Mouse (Mus musculus): ENCODE data around the gene B3gnt3. TPM values are rescaled to one million over a fixed set of nuclear protein-coding genes. Genes with fewer than 3 reads are reported as not detected.

The B3gnt3 gene
- polyA plus RNA-seq, 1 experiment from 2014 or later, result 3.7 TPM

- Histone ChIP-seq H3K36me3 (no peaks in the 10 kb centered on the region), H3K9me3 (replicated peaks) (no peaks in the 10 kb centered on the region), H3K4me3 (replicated peaks) (peak overlapping the region; percentile 76), H3K27ac (peak overlapping the region; percentile 77; the same call in 1 of the 2 replicates), H3K4me1 (replicated peaks) (peaks cover 38% of the 10 kb centered on the region), H3K4me2 (peak overlapping the region; percentile 89), H3K9ac (peak overlapping the region; percentile 81), H3K27me3 (peaks cover 28% of the 10 kb centered on the region)
- DNase-seq (no peak), ATAC-seq (ENCODE audit: low read depth) (no peak)
- 36% methylated on average over 9 of the region's 9 CpGs for WGBS (ENCODE audit: insufficient replicate concordance)
Observed at GRCm38 (mm10) chr8:71676803-71677202, 24.8 kb downstream of the B3gnt3 start.

- peak within 1 kb of the TSS; percentile 76 for H3K4me3 ChIP-seq (replicated peaks)
- H3K27me3 ChIP-seq, result peaks cover 26% of the 10 kb centered on the region
- WGBS (ENCODE audit: insufficient replicate concordance), result 2% methylated on average over 37 of the region's 40 CpGs
- peaks cover 44% of the 10 kb centered on the region for H3K4me1 ChIP-seq (replicated peaks)
- peak within 1 kb of the TSS; percentile 81 for H3K9ac ChIP-seq
- peak within 1 kb of the TSS; percentile 89 for H3K4me2 ChIP-seq
- no peaks in the 10 kb centered on the region for H3K9me3 ChIP-seq (replicated peaks)
- no peaks in the 10 kb centered on the region for H3K36me3 ChIP-seq
- H3K27ac ChIP-seq, result peak within 1 kb of the TSS; percentile 77
- peak; percentile 61 for DNase-seq
- peak; percentile 75 for ATAC-seq (ENCODE audit: low read depth)
Observed at GRCm38 (mm10) chr8:71676020-71676741, 25.4 kb downstream of the B3gnt3 start, which contains the start of gene Jak3. Jak3 (plus strand) TSS chr8:71676296.

- H3K9ac ChIP-seq, result peak overlapping the region; percentile 81
- H3K4me2 ChIP-seq, result peak overlapping the region; percentile 89
- no peaks in the 10 kb centered on the region for H3K36me3 ChIP-seq
- DNase-seq (no peak), ATAC-seq (ENCODE audit: low read depth) (no peak)
- H3K4me3 ChIP-seq (replicated peaks), result peak overlapping the region; percentile 76
- peaks cover 28% of the 10 kb centered on the region for H3K27me3 ChIP-seq
- H3K4me1 ChIP-seq (replicated peaks), result peaks cover 50% of the 10 kb centered on the region
- 40% methylated on average over 9 of the region's 9 CpGs for WGBS (ENCODE audit: insufficient replicate concordance)
- no peaks in the 10 kb centered on the region for H3K9me3 ChIP-seq (replicated peaks)
- peak overlapping the region; percentile 77 for H3K27ac ChIP-seq
Observed at GRCm38 (mm10) chr8:71675456-71676019, 26.1 kb downstream of the B3gnt3 start.

- DNase-seq (no peak), ATAC-seq (ENCODE audit: low read depth) (no peak)
- Histone ChIP-seq H3K9ac (no peak overlapping the region), H3K36me3 (no peaks in the 10 kb centered on the region), H3K9me3 (replicated peaks) (no peaks in the 10 kb centered on the region), H3K27ac (no peak overlapping the region), H3K27me3 (peaks cover 32% of the 10 kb centered on the region), H3K4me2 (no peak overlapping the region), H3K4me3 (replicated peaks) (no peak overlapping the region), H3K4me1 (replicated peaks) (peaks cover 58% of the 10 kb centered on the region)
- 55% methylated on average over 2 of the region's 2 CpGs for WGBS (ENCODE audit: insufficient replicate concordance)
Observed at GRCm38 (mm10) chr8:71674071-71674470, 27.5 kb downstream of the B3gnt3 start.

- Histone ChIP-seq H3K36me3 (no peaks in the 10 kb centered on the region), H3K4me2 (peak overlapping the region; percentile 83), H3K9ac (0 out of 2 replicates have a peak overlapping the region, but pooled peaks have one; percentile 4), H3K27ac (no peak overlapping the region), H3K9me3 (replicated peaks) (no peaks in the 10 kb centered on the region), H3K4me1 (replicated peaks) (peaks cover 62% of the 10 kb centered on the region), H3K27me3 (peaks cover 43% of the 10 kb centered on the region), H3K4me3 (replicated peaks) (peak overlapping the region; percentile 58)
- WGBS (ENCODE audit: insufficient replicate concordance), result 64% methylated on average over 6 of the region's 6 CpGs
- ATAC-seq (ENCODE audit: low read depth) (no peak), DNase-seq (no peak)
Observed at GRCm38 (mm10) chr8:71672168-71672735, 29.3 kb downstream of the B3gnt3 start.

GRCm38 (mm10) chr8:71671549-71671965 is 30.0 kb downstream of the B3gnt3 start, which contains the start of gene Unc13a:
Unc13a (minus strand) TSS chr8:71671757.
- peak within 1 kb of the TSS; percentile 58 for H3K4me3 ChIP-seq (replicated peaks)
- H3K4me1 ChIP-seq (replicated peaks), result peaks cover 55% of the 10 kb centered on the region
- H3K9ac ChIP-seq, result 0 out of 2 replicates have a peak within 1 kb of the TSS, but pooled peaks have one; percentile 4
- WGBS (ENCODE audit: insufficient replicate concordance), result 0% methylated on average over 41 of the region's 42 CpGs
- peak; percentile 81 for DNase-seq
- H3K27me3 ChIP-seq, result peaks cover 50% of the 10 kb centered on the region
- no peak within 1 kb of the TSS for H3K27ac ChIP-seq
- H3K9me3 ChIP-seq (replicated peaks), result no peaks in the 10 kb centered on the region
- no peaks in the 10 kb centered on the region for H3K36me3 ChIP-seq
- peak; percentile 53 for ATAC-seq (ENCODE audit: low read depth)
- H3K4me2 ChIP-seq, result peak within 1 kb of the TSS; percentile 83

- Histone ChIP-seq H3K4me3 (replicated peaks) (peak overlapping the region; percentile 58), H3K4me2 (peak overlapping the region; percentile 83), H3K9ac (no peak overlapping the region), H3K9me3 (replicated peaks) (no peaks in the 10 kb centered on the region), H3K27ac (no peak overlapping the region), H3K4me1 (replicated peaks) (peaks cover 54% of the 10 kb centered on the region), H3K27me3 (peaks cover 56% of the 10 kb centered on the region), H3K36me3 (no peaks in the 10 kb centered on the region)
- 1% methylated on average over 63 of the region's 64 CpGs for WGBS (ENCODE audit: insufficient replicate concordance)
- ATAC-seq (ENCODE audit: low read depth), result peak; percentile 35
- DNase-seq, result no peak
Observed at GRCm38 (mm10) chr8:71670621-71671548, 30.7 kb downstream of the B3gnt3 start.

- no peak overlapping the region for H3K9ac ChIP-seq
- WGBS (ENCODE audit: insufficient replicate concordance), result 23% methylated on average over 11 of the region's 12 CpGs
- H3K36me3 ChIP-seq, result no peaks in the 10 kb centered on the region
- DNase-seq (no peak), ATAC-seq (ENCODE audit: low read depth) (no peak)
- H3K9me3 ChIP-seq (replicated peaks), result no peaks in the 10 kb centered on the region
- H3K4me1 ChIP-seq (replicated peaks), result peaks cover 53% of the 10 kb centered on the region
- H3K4me3 ChIP-seq (replicated peaks), result peak overlapping the region; percentile 58
- peak overlapping the region; percentile 83 for H3K4me2 ChIP-seq
- H3K27ac ChIP-seq, result no peak overlapping the region
- peaks cover 58% of the 10 kb centered on the region for H3K27me3 ChIP-seq
Observed at GRCm38 (mm10) chr8:71670198-71670597, 31.4 kb downstream of the B3gnt3 start.

- no peaks in the 10 kb centered on the region for H3K9me3 ChIP-seq (replicated peaks)
- WGBS (ENCODE audit: insufficient replicate concordance), result 1% methylated on average over 21 of the region's 21 CpGs
- no peak overlapping the region; the same call in 1 of the 2 replicates for H3K27ac ChIP-seq
- peak overlapping the region; percentile 8; the same call in 1 of the 2 replicates for H3K4me3 ChIP-seq (replicated peaks)
- ATAC-seq (ENCODE audit: low read depth), result no peak
- 0 out of 2 replicates have a peak overlapping the region, but pooled peaks have one; percentile 4 for H3K9ac ChIP-seq
- no peaks in the 10 kb centered on the region for H3K36me3 ChIP-seq
- H3K27me3 ChIP-seq, result peaks cover 63% of the 10 kb centered on the region
- peaks cover 59% of the 10 kb centered on the region for H3K4me1 ChIP-seq (replicated peaks)
- H3K4me2 ChIP-seq, result peak overlapping the region; percentile 44
- peak; percentile 35 for DNase-seq
Observed at GRCm38 (mm10) chr8:71668220-71668975, 33.2 kb downstream of the B3gnt3 start.

- no peak overlapping the region for H3K27ac ChIP-seq
- H3K4me1 ChIP-seq (replicated peaks), result peaks cover 57% of the 10 kb centered on the region
- no peaks in the 10 kb centered on the region for H3K9me3 ChIP-seq (replicated peaks)
- WGBS (ENCODE audit: insufficient replicate concordance), result 57% methylated on average over 5 of the region's 5 CpGs
- H3K36me3 ChIP-seq, result no peaks in the 10 kb centered on the region
- DNase-seq (no peak), ATAC-seq (ENCODE audit: low read depth) (no peak)
- no peak overlapping the region for H3K4me3 ChIP-seq (replicated peaks)
- no peak overlapping the region for H3K4me2 ChIP-seq
- no peak overlapping the region for H3K9ac ChIP-seq
- H3K27me3 ChIP-seq, result peaks cover 72% of the 10 kb centered on the region
Observed at GRCm38 (mm10) chr8:71667256-71667655, 34.3 kb downstream of the B3gnt3 start.

All from liver, embryonic 13.5 days (tissue).